Mouse (Mus musculus): ENCODE results near the gene Tyw5.

Tyw5 gene

DNA sequence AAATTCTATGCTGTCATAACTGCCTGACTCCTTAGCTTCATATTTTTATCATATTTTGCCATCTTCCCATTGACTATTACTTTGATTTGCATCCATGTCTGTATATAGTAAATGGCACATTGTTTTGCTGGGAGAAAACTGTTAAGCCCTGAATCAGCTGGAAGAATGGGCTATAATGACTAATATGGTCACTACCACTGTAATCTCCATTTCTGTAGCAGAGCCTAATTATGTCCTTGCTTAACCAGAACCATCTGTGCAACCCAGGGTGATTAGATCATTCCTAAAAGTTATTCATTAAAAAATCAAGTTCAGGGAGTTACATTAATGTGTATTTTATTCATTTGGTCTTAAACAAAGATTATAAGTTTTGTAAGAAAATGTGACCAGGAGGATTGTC lies 20.4 kb downstream of the Tyw5 start:
- DNase-seq = no peak

DNA sequence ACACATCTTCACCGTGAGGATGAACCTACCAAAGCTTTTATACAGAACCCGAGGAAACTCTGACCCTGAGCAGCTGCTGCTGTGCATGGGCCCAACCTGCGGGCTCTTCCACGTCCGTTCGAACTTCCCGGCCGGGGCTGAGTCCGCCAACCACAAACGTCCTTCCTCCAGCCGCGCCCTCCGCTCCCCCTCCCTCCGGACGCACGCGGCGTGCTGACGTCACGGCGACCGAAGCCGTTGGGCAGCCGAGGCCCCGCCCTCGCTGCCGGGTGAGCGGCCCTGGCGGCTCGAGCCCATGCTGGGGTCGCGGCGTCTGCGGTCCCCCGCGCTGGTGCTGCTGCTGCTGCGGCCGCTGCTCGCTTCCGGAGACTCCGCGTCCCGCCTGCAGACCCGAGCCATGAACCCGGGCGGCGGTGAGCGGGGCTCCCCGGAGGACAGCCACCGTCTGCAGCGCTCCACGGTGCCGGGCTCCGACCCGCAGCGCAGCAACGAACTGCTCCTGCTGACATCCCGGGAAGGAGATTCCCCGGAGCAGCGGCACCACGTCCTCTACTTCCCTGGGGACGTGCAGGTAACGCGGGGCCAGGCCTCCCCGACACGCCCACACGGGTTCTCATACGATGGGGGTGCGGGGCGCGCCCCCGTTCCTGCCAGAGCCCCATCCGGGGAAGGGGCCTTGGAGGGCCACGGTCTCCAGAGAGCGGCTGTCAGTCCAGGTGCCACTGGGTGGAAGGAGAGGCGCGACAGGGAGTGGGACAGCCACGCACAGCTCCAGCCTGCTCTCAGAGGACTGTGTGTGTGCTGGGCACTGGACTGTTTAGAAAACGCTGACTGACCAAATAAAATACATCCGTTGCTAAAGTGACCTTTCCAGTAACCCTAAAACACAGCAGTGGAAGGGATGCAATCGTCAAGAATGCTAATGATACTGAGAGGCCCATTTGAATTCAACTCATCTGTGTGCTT lies 29.2 kb downstream of the Tyw5 start, which contains the start of gene 1700066M21Rik:
TSS of gene 1700066M21Rik (plus strand) at position 245 of the 966 bp plus-strand sequence.
- DNase-seq = peak; percentile 82 to 85

DNA sequence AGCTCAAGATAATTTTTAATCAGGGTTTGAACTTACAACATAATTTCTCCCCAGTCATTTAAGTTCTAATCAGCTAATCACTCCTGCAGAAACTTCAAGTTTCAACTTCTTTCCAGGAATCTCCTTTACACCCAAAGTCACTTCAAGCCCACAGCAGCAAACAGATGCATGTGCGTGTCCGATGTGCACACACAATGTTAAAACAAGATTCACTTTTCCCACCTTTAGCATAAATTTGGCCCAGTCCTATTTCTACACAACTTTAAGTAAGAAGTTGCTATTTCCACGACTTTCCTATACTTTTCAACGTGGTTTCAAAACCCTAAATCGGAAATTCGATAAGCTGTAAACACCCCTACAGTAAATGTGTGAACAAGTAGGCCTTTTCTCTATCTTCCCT lies 30.1 kb downstream of the Tyw5 start:
- no peak for DNase-seq

GRCm38 (mm10) chr1:57375276-57375675 lies 31.6 kb downstream of the Tyw5 start:
- DNase-seq = no peak

DNA sequence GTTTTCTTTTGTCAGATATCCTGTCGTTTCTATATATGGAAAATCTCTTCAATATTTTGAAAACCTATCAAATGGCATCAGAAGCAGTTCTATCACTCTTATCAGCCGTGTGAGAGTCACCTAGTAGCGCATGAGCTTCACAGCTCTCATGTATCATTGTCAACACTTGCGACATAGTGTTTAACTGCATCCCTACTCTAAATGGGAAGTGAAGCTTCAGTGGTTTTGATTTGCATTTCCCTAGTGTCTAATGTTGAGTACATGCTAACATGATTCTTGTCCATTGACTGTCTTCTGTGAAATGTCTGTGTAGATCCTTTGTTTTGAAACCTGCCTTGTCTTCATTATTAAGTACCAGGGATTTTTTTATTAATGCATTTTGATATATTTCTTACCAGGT lies 36.5 kb downstream of the Tyw5 start:
- DNase-seq = no peak

DNA sequence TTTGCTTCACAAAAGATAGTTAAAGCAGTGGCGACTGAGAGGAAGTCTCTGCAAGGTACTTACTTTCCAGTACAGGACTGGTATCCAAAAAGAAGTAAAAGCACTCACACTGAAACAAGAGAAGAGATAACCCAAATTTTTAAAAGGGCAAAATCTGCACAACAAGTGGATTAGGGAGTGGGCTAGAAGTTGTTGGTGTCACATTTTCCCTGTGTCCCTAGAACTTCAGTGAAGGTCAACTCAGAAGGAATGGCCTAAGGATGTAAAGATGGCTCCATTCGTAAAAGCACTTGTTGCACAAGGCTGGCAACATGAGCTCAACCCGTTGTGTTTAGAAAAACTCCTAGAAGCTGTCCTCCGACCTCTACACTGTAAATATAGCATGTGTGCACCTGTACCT lies 37.8 kb downstream of the Tyw5 start:
- no peak for DNase-seq

DNA sequence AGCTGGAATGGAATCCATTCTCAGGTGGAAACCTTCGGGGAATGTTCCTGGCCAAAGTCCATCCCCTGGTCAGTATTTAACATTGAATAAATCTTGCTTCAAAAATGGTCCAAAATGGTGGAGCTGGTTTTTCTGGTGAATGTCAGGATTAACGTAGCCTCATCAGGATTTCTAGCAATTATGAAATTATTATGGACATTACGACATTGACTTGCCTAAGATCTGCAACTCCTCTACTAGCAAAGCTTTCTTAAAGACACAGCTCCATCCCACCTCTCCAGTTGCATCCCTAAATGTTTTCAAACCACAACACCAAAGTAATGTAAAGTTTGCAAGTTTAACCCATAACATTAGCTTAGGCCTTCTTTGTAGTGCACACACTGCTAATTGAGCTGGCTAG lies 39.5 kb downstream of the Tyw5 start:
- DNase-seq = no peak

DNA sequence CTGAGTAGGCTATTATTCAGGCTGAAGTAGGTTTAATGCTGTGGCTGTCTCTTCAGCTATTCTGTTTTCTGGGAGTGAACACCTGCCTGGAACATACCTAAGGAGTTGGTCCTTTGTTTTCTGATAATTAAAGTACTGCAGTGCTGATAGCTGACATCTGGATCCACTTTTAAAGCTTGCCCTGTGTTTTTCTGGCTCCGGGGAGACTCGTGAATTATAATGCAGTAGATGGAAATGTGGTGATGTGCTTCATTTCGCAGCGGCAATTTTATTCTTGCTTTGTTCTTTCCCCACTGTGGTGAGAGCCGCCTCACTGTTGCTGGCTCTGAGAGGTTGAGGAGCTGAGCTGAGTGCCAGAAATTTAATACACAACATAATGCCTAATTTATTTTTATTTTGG lies 48.4 kb downstream of the Tyw5 start:
- DNase-seq = no peak

GRCm38 (mm10) chr1:57351941-57352340 lies 55.0 kb downstream of the Tyw5 start:
- no peak for DNase-seq

GRCm38 (mm10) chr1:57347487-57347886 lies 59.4 kb downstream of the Tyw5 start:
- DNase-seq = no peak

GRCm38 (mm10) chr1:57341197-57341596 lies 65.7 kb downstream of the Tyw5 start:
- no peak for DNase-seq

DNA sequence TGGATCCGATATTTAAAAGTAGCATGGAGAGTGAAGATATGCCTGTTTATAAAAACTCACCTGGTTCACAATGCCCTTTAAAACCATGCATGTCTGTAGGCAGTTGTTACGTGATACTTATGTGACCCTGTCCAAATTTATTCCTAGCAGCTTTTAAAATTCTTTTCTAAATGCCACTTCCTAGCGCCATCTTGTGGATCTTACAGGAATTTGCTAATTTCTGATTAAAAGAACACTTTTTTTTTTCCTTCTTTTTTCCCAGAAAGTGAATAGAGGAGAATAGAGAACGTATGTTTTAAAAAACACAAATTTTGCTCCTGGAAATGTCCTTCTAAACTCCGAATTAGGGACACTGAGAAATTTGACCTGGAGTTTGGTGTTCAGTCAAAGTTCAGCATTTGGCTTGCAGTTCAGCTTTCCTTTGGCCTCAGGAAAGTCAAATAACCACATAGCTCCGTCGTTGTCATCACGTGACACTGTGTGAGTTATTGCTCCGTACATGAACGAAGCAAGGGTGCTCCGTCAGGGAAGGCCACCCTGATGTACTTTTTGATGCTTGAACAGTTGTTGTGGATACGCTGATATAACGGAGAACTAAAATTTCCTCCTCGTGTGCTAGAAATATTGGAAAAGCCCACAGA lies 67.6 kb downstream of the Tyw5 start:
- DNase-seq = no peak
